Mouse (Mus musculus): ENCODE data around the gene Exoc1. TPM values are rescaled to one million over a fixed set of nuclear protein-coding genes. Genes with fewer than 3 reads are reported as not detected.
A peak's percentile ranks its signal among the peaks of the same experiment; 100 is the strongest.

Exoc1 gene
- polyA plus RNA-seq, 1 experiment from 2014 or later, result 56.1 TPM

GRCm38 (mm10) chr5:76585378-76585777 lies 56.3 kb downstream of the Exoc1 start:
- H3K4me3 ChIP-seq (ENCODE audit: low read depth, low read length), result no peak overlapping the region
- WGBS, result 82% methylated on average over 2 of the region's 2 CpGs
- peaks cover 3% of the 10 kb centered on the region; the same call in 1 of the 2 replicates for H3K4me1 ChIP-seq (replicated peaks; ENCODE audit: control insufficient read depth, insufficient read depth, low read length)
- H3K9ac ChIP-seq (ENCODE audit: low read length), result no peak overlapping the region
- no peaks in the 10 kb centered on the region for H3K27me3 ChIP-seq (ENCODE audit: control insufficient read depth, insufficient read depth, low read length)
- no peak overlapping the region for H3K27ac ChIP-seq (ENCODE audit: low read depth, low read length)
- no peak for DNase-seq (ENCODE audit: low spot score)
- no peak overlapping the region for H3K4me2 ChIP-seq (ENCODE audit: low read depth, low read length, severe bottlenecking)
- H3K9me3 ChIP-seq (ENCODE audit: control insufficient read depth, low read length), result no peaks in the 10 kb centered on the region
- no peaks in the 10 kb centered on the region for H3K36me3 ChIP-seq (ENCODE audit: control insufficient read depth, insufficient read depth, low read length)
- no peak for ATAC-seq (replicated peaks; ENCODE audit: low FRiP score)

DNA sequence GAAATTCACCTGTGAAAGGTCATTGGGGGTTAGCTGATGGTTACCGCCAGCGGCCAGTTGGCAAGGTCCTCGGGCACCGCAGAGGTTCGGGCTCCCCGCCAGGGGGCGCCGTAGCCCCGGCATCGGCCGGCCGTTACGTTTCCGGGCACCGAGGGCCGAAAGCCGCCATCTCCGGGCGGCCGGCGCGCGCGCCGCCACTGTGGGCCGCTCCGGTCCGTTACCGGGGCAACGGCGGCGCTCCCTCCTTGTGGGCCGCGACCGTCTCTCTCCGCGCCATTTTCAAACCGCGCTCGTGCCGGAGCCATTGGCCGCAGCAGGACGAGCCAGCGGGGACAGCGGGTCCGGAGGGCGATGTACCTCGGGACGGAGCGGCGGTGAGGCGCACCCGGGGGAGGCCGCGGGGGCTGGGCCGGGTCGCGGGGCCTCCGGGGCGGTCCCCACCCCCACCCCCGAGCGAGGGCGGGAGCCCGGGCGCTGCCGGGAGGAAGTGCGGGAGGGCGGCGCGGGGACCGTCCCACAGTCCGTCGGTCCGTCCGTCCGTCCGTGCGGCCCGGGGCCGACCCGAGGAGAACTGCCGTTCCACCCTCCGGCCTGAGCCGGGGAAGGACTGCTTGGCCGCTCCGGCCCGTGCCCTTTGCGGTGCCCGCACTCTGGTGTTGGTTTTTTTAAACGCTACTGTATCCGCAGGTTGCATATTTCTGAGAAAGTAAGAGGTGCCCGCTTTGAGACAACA lies 59.6 kb downstream of the Exoc1 start, which contains the start of gene Cep135:
Gene Cep135, plus strand, starts transcription at position 148 of the 733 bp plus-strand sequence.
- Histone ChIP-seq H3K27me3 (ENCODE audit: control insufficient read depth, insufficient read depth, low read length) (no peaks in the 10 kb centered on the region), H3K27ac (ENCODE audit: low read depth, low read length) (peak within 1 kb of the TSS; percentile 77), H3K36me3 (ENCODE audit: control insufficient read depth, insufficient read depth, low read length) (peaks cover 3% of the 10 kb centered on the region; the same call in 1 of the 2 replicates), H3K9ac (ENCODE audit: low read length) (peak within 1 kb of the TSS; percentile 95), H3K9me3 (ENCODE audit: control insufficient read depth, low read length) (no peaks in the 10 kb centered on the region), H3K4me2 (ENCODE audit: low read depth, low read length, severe bottlenecking) (peak within 1 kb of the TSS; percentile 60), H3K4me1 (replicated peaks; ENCODE audit: control insufficient read depth, insufficient read depth, low read length) (peaks cover 3% of the 10 kb centered on the region; the same call in 1 of the 2 replicates), H3K4me3 (ENCODE audit: low read depth, low read length) (peak within 1 kb of the TSS; percentile 91)
- WGBS, result under 1% methylated on average over 64 of the region's 92 CpGs
- ATAC-seq (replicated peaks; ENCODE audit: low FRiP score) (peak; percentile 98), DNase-seq (ENCODE audit: low spot score) (peak; percentile 96)

DNA sequence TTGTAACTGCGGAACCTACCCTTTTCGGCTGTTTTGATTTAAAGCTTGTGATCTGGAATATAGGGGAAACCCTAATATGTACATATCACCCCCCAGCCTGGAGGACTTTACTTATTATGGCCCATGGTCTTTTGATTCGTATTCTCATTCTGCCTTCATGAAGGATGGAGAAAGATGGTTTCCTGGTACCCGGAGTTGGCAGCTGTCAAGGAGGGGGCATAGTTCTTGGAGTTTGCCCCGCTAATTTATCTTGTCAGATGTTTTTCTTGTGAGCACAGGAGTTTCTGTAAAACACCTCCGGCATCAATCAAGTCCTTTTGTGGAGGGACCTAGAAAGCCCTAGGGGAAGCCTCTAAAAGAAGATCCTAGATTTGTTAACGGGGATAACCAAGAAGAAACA lies 60.2 kb downstream of the Exoc1 start:
- peak overlapping the region; percentile 77; the same call in 1 of the 2 replicates for H3K27ac ChIP-seq (ENCODE audit: low read depth, low read length)
- peak overlapping the region; percentile 95 for H3K9ac ChIP-seq (ENCODE audit: low read length)
- H3K36me3 ChIP-seq (ENCODE audit: control insufficient read depth, insufficient read depth, low read length), result peaks cover 5% of the 10 kb centered on the region; the same call in 1 of the 2 replicates
- no peaks in the 10 kb centered on the region for H3K9me3 ChIP-seq (ENCODE audit: control insufficient read depth, low read length)
- peak overlapping the region; percentile 60 for H3K4me2 ChIP-seq (ENCODE audit: low read depth, low read length, severe bottlenecking)
- H3K27me3 ChIP-seq (ENCODE audit: control insufficient read depth, insufficient read depth, low read length), result no peaks in the 10 kb centered on the region
- 10% methylated on average over 7 of the region's 7 CpGs for WGBS
- ATAC-seq (replicated peaks; ENCODE audit: low FRiP score) (no peak; the same call in 1 of the 2 replicates), DNase-seq (ENCODE audit: low spot score) (no peak)
- H3K4me1 ChIP-seq (replicated peaks; ENCODE audit: control insufficient read depth, insufficient read depth, low read length), result peaks cover 3% of the 10 kb centered on the region; the same call in 1 of the 2 replicates
- H3K4me3 ChIP-seq (ENCODE audit: low read depth, low read length), result peak overlapping the region; percentile 91

GRCm38 (mm10) chr5:76590009-76590408 lies 60.9 kb downstream of the Exoc1 start:
- DNase-seq (ENCODE audit: low spot score), result no peak
- Histone ChIP-seq H3K36me3 (ENCODE audit: control insufficient read depth, insufficient read depth, low read length) (peaks cover 5% of the 10 kb centered on the region; the same call in 1 of the 2 replicates), H3K9me3 (ENCODE audit: control insufficient read depth, low read length) (no peaks in the 10 kb centered on the region), H3K4me1 (replicated peaks; ENCODE audit: control insufficient read depth, insufficient read depth, low read length) (peaks cover 3% of the 10 kb centered on the region; the same call in 1 of the 2 replicates), H3K9ac (ENCODE audit: low read length) (no peak overlapping the region), H3K27ac (ENCODE audit: low read depth, low read length) (no peak overlapping the region), H3K4me2 (ENCODE audit: low read depth, low read length, severe bottlenecking) (peak overlapping the region; percentile 60; the same call in 1 of the 2 replicates), H3K27me3 (ENCODE audit: control insufficient read depth, insufficient read depth, low read length) (no peaks in the 10 kb centered on the region), H3K4me3 (ENCODE audit: low read depth, low read length) (no peak overlapping the region)
- WGBS, result 83% methylated on average over 2 of the region's 2 CpGs
- ATAC-seq (replicated peaks; ENCODE audit: low FRiP score), result no peak

- no peak overlapping the region for H3K27ac ChIP-seq (ENCODE audit: low read depth, low read length)
- H3K4me3 ChIP-seq (ENCODE audit: low read depth, low read length), result no peak overlapping the region
- 67% methylated on average over 9 of the region's 9 CpGs for WGBS
- H3K9me3 ChIP-seq (ENCODE audit: control insufficient read depth, low read length), result no peaks in the 10 kb centered on the region
- H3K36me3 ChIP-seq (ENCODE audit: control insufficient read depth, insufficient read depth, low read length), result peaks cover 5% of the 10 kb centered on the region; the same call in 1 of the 2 replicates
- ATAC-seq (replicated peaks; ENCODE audit: low FRiP score) (no peak), DNase-seq (ENCODE audit: low spot score) (no peak)
- H3K27me3 ChIP-seq (ENCODE audit: control insufficient read depth, insufficient read depth, low read length), result no peaks in the 10 kb centered on the region
- H3K4me1 ChIP-seq (replicated peaks; ENCODE audit: control insufficient read depth, insufficient read depth, low read length), result peaks cover 3% of the 10 kb centered on the region; the same call in 1 of the 2 replicates
- H3K4me2 ChIP-seq (ENCODE audit: low read depth, low read length, severe bottlenecking), result no peak overlapping the region
- H3K9ac ChIP-seq (ENCODE audit: low read length), result no peak overlapping the region
Measured at GRCm38 (mm10) chr5:76591885-76592284, 62.8 kb downstream of the Exoc1 start.

- Histone ChIP-seq H3K27ac (ENCODE audit: low read depth, low read length) (no peak overlapping the region), H3K36me3 (ENCODE audit: control insufficient read depth, insufficient read depth, low read length) (peaks cover 3% of the 10 kb centered on the region; the same call in 1 of the 2 replicates), H3K27me3 (ENCODE audit: control insufficient read depth, insufficient read depth, low read length) (no peaks in the 10 kb centered on the region), H3K9ac (ENCODE audit: low read length) (no peak overlapping the region), H3K4me2 (ENCODE audit: low read depth, low read length, severe bottlenecking) (no peak overlapping the region), H3K4me1 (replicated peaks; ENCODE audit: control insufficient read depth, insufficient read depth, low read length) (no peaks in the 10 kb centered on the region), H3K4me3 (ENCODE audit: low read depth, low read length) (no peak overlapping the region), H3K9me3 (ENCODE audit: control insufficient read depth, low read length) (no peaks in the 10 kb centered on the region)
- DNase-seq (ENCODE audit: low spot score) (no peak), ATAC-seq (replicated peaks; ENCODE audit: low FRiP score) (no peak)
- WGBS, result 96% methylated on average over 8 of the region's 8 CpGs
Measured at GRCm38 (mm10) chr5:76609702-76610370, 80.7 kb downstream of the Exoc1 start.

DNA sequence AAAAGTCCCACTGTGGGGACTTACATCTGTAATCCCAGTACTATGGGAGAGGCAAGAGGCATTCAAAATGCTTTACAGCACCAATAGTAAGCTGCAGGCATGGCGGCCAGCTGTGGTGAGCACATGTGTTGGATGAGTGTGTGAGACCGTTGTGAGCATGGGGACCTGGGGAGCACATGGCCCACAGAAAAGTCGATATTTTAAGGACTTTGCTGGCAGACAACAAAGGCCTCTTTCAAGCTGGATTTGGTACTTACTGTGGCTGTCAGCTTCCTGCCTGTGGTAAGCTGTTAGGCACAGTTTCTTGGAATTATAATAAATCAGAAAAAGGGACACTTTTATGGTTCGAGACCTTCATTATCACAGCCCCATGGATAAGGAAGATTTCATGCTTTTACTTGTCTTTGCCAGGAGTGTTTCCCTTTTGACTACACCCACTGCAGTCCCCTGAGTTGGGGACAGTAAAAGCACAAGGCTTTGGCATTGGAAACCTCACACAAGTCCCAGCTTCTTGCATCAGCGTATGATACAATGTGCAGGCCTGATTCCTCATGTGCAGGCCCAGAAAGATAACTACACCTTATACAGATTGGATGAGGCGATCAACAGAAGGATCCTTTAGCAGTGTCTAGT lies 83.9 kb downstream of the Exoc1 start:
- Histone ChIP-seq H3K4me1 (replicated peaks; ENCODE audit: control insufficient read depth, insufficient read depth, low read length) (no peaks in the 10 kb centered on the region), H3K9me3 (ENCODE audit: control insufficient read depth, low read length) (no peaks in the 10 kb centered on the region), H3K9ac (ENCODE audit: low read length) (no peak overlapping the region), H3K36me3 (ENCODE audit: control insufficient read depth, insufficient read depth, low read length) (no peaks in the 10 kb centered on the region; the same call in 1 of the 2 replicates), H3K4me2 (ENCODE audit: low read depth, low read length, severe bottlenecking) (no peak overlapping the region), H3K27ac (ENCODE audit: low read depth, low read length) (no peak overlapping the region), H3K27me3 (ENCODE audit: control insufficient read depth, insufficient read depth, low read length) (no peaks in the 10 kb centered on the region), H3K4me3 (ENCODE audit: low read depth, low read length) (no peak overlapping the region)
- WGBS, result 89% methylated on average over 6 of the region's 6 CpGs
- no peak for ATAC-seq (replicated peaks; ENCODE audit: low FRiP score)
- DNase-seq (ENCODE audit: low spot score), result no peak

DNA sequence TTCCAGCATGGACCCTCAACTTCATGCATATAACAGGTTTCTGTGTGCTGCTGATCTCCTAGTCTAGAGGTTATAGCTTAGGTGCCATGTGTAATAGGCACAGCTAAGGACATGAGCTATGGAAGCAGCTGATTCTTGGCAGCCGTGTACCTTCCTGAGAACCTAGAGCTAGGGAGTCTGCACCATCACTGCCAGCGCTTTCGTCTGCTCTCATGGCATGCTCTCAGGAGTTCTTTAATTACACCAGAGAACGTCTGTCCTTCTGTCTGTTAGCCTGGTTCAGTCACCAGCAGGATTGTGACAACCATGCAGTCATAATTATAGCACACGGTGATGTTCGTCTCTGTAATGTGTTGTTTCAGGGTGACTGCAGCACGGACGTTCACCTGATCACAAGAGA lies 86.2 kb downstream of the Exoc1 start:
- ATAC-seq (replicated peaks; ENCODE audit: low FRiP score) (no peak), DNase-seq (ENCODE audit: low spot score) (no peak)
- no peaks in the 10 kb centered on the region; the same call in none of the 2 replicates for H3K36me3 ChIP-seq (ENCODE audit: control insufficient read depth, insufficient read depth, low read length)
- H3K27ac ChIP-seq (ENCODE audit: low read depth, low read length), result no peak overlapping the region
- WGBS, result 93% methylated on average over 8 of the region's 8 CpGs
- H3K4me1 ChIP-seq (replicated peaks; ENCODE audit: control insufficient read depth, insufficient read depth, low read length), result no peaks in the 10 kb centered on the region
- H3K27me3 ChIP-seq (ENCODE audit: control insufficient read depth, insufficient read depth, low read length), result no peaks in the 10 kb centered on the region
- no peak overlapping the region for H3K4me3 ChIP-seq (ENCODE audit: low read depth, low read length)
- no peak overlapping the region for H3K4me2 ChIP-seq (ENCODE audit: low read depth, low read length, severe bottlenecking)
- H3K9me3 ChIP-seq (ENCODE audit: control insufficient read depth, low read length), result no peaks in the 10 kb centered on the region
- no peak overlapping the region for H3K9ac ChIP-seq (ENCODE audit: low read length)

All from forebrain, embryonic 11.5 days (tissue).